ENCODE assay signal across 32 mouse cellular contexts in the genomic region with DNA sequence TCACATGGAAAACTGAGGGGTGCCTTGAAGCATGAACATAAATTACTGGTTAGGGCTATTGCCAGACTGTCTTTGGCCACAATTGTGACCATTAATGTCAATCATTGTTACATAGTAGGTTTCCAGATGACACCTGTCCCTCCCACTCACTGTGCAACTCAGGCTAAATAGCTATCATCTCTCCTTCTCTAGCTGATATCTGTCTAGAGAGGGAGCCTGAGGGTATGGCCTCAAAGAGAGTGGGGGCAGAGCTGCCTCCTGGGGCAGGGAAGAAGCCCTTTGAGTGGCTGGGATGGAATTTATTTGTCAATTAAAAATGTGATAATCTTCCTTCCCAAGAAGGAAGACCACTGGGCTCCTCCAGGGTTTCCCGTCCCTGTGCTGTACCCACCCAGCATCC. TPM values are rescaled to one million over a fixed set of nuclear protein-coding genes. Genes with fewer than 3 reads are reported as not detected.
A peak's percentile ranks its signal among the peaks of the same experiment; 100 is the strongest.
DNase-seq lines count a peak whose midpoint lies in the region; ATAC-seq and TF ChIP-seq lines count a peak whose summit lies in the region.
"Had no signal": no experiment of that assay in that cellular context is flagged by ENCODE, and none has a peak within 500 bp of the region (broad histone marks: within the 10 kb centered on the region; RNA-seq: fewer than 3 reads in every experiment).

No protein-coding gene starts in this region.

- no peak for DNase-seq in hindbrain, embryonic 10.5 days (ENCODE audit: low spot score)
- no peak for DNase-seq in hindbrain, postnatal 0 days (ENCODE audit: low spot score)
- DNase-seq in midbrain, embryonic 14.5 days: no peak
- DNase-seq in kidney, adult 9 months: no peak
- no peak for DNase-seq in heart, postnatal 14 days
- DNase-seq: adrenal gland, postnatal 25 days; cerebellum, adult 18-20 months; gastrocnemius, postnatal 10 days; heart, postnatal 10 days; kidney, adult 8-10 months; kidney, postnatal 10 days; lung, embryonic 14.5 days; lung, postnatal 14 days; retina, postnatal 1 day; right cerebral cortex, postnatal 14 days; thymus, postnatal 4 days had no signal

- no peak overlapping the region for H3K9ac ChIP-seq in hindbrain, postnatal 0 days (replicated peaks; ENCODE audit: low read length)
- H3K9ac ChIP-seq in midbrain, embryonic 12.5 days (replicated peaks): no peak overlapping the region
- H3K9ac ChIP-seq in midbrain, embryonic 14.5 days (replicated peaks; ENCODE audit: low read length): no peak overlapping the region
- no peak overlapping the region for H3K9ac ChIP-seq in forebrain, embryonic 15.5 days (replicated peaks)
- H3K9ac ChIP-seq: embryonic facial prominence, embryonic 13.5 days; heart, embryonic 13.5 days; intestine, embryonic 15.5 days; limb, embryonic 12.5 days; liver, embryonic 15.5 days; lung, embryonic 14.5 days had no signal

- 0 out of 2 replicates have a peak, but pooled peaks cover 3% of the 10 kb centered on the region for H3K27me3 ChIP-seq in hindbrain, embryonic 10.5 days (ENCODE audit: insufficient read depth, poor library complexity, severe bottlenecking)
- H3K27me3 ChIP-seq in hindbrain, postnatal 0 days (ENCODE audit: insufficient read depth, low read length): no peaks in the 10 kb centered on the region
- no peaks in the 10 kb centered on the region for H3K27me3 ChIP-seq in midbrain, embryonic 12.5 days
- H3K27me3 ChIP-seq in midbrain, embryonic 14.5 days (ENCODE audit: control insufficient read depth, insufficient read depth, low read length): no peaks in the 10 kb centered on the region
- H3K27me3 ChIP-seq in forebrain, embryonic 15.5 days: no peaks in the 10 kb centered on the region
- H3K27me3 ChIP-seq: embryonic facial prominence, embryonic 13.5 days; hindbrain, embryonic 15.5 days; intestine, embryonic 15.5 days had no signal

- no peaks in the 10 kb centered on the region for H3K36me3 ChIP-seq in hindbrain, embryonic 10.5 days
- no peaks in the 10 kb centered on the region for H3K36me3 ChIP-seq in hindbrain, postnatal 0 days (ENCODE audit: insufficient read depth, low read length)
- H3K36me3 ChIP-seq in midbrain, embryonic 12.5 days: no peaks in the 10 kb centered on the region
- no peaks in the 10 kb centered on the region for H3K36me3 ChIP-seq in midbrain, embryonic 14.5 days (ENCODE audit: control insufficient read depth, insufficient read depth, low read length)
- no peaks in the 10 kb centered on the region for H3K36me3 ChIP-seq in forebrain, embryonic 15.5 days
- H3K36me3 ChIP-seq: embryonic facial prominence, embryonic 13.5 days; heart, embryonic 13.5 days; hindbrain, embryonic 15.5 days; intestine, embryonic 15.5 days; limb, embryonic 12.5 days; liver, embryonic 15.5 days had no signal

- ATAC-seq in hindbrain, postnatal 0 days: no peak
- ATAC-seq in midbrain, embryonic 12.5 days (ENCODE audit: low FRiP score, low read depth): no peak
- no peak for ATAC-seq in midbrain, embryonic 14.5 days (ENCODE audit: low FRiP score, low TSS enrichment)
- ATAC-seq in forebrain, embryonic 15.5 days (replicated peaks): no peak
- ATAC-seq: intestine, embryonic 15.5 days had no signal

- no peaks in the 10 kb centered on the region for H3K9me3 ChIP-seq in hindbrain, embryonic 10.5 days
- no peaks in the 10 kb centered on the region for H3K9me3 ChIP-seq in hindbrain, postnatal 0 days (ENCODE audit: low read length)
- no peaks in the 10 kb centered on the region for H3K9me3 ChIP-seq in midbrain, embryonic 12.5 days
- no peaks in the 10 kb centered on the region for H3K9me3 ChIP-seq in midbrain, embryonic 14.5 days (ENCODE audit: control insufficient read depth, low read length)
- no peaks in the 10 kb centered on the region for H3K9me3 ChIP-seq in forebrain, embryonic 15.5 days
- H3K9me3 ChIP-seq: embryonic facial prominence, embryonic 13.5 days; heart, embryonic 13.5 days; hindbrain, embryonic 15.5 days; intestine, embryonic 15.5 days; limb, embryonic 12.5 days; liver, embryonic 15.5 days had no signal

- H3K4me2 ChIP-seq in hindbrain, postnatal 0 days (ENCODE audit: low read depth, low read length): no peak overlapping the region
- H3K4me2 ChIP-seq in midbrain, embryonic 12.5 days (replicated peaks): no peak overlapping the region
- no peak overlapping the region for H3K4me2 ChIP-seq in midbrain, embryonic 14.5 days (ENCODE audit: low read length)
- H3K4me2 ChIP-seq in forebrain, embryonic 15.5 days (replicated peaks): no peak overlapping the region
- H3K4me2 ChIP-seq: embryonic facial prominence, embryonic 13.5 days; heart, embryonic 13.5 days; intestine, embryonic 15.5 days; limb, embryonic 12.5 days; liver, embryonic 15.5 days; lung, embryonic 14.5 days had no signal

- H3K27ac ChIP-seq in hindbrain, embryonic 10.5 days: peak overlapping the region; percentile 72
- no peak overlapping the region for H3K27ac ChIP-seq in hindbrain, postnatal 0 days
- 0 out of 2 replicates have a peak overlapping the region, but pooled peaks have one; percentile 64 for H3K27ac ChIP-seq in midbrain, embryonic 12.5 days (replicated peaks)
- no peak overlapping the region for H3K27ac ChIP-seq in midbrain, embryonic 14.5 days (replicated peaks; ENCODE audit: low read depth, low read length)
- 0 out of 2 replicates have a peak overlapping the region, but pooled peaks have one; percentile 74 for H3K27ac ChIP-seq in forebrain, embryonic 15.5 days (replicated peaks)
- H3K27ac ChIP-seq: embryonic facial prominence, embryonic 13.5 days; heart, embryonic 13.5 days; intestine, embryonic 15.5 days; left cerebral cortex, adult 2 months; limb, embryonic 12.5 days; liver, embryonic 15.5 days had no signal

- no peak for TF ChIP-seq CTCF in hindbrain, postnatal 0 days (IDR thresholded peaks at IDR 0.05; ENCODE audit: low read depth)

- H3K4me1 ChIP-seq in hindbrain, embryonic 10.5 days (replicated peaks): peaks cover 21% of the 10 kb centered on the region
- peaks cover 13% of the 10 kb centered on the region; the same call in 1 of the 2 replicates for H3K4me1 ChIP-seq in hindbrain, postnatal 0 days (ENCODE audit: insufficient read depth, low read length)
- peaks cover 23% of the 10 kb centered on the region for H3K4me1 ChIP-seq in midbrain, embryonic 12.5 days
- peaks cover 25% of the 10 kb centered on the region; the same call in 1 of the 2 replicates for H3K4me1 ChIP-seq in midbrain, embryonic 14.5 days (ENCODE audit: control insufficient read depth, insufficient read depth, low read length)
- H3K4me1 ChIP-seq in forebrain, embryonic 15.5 days: peaks cover 27% of the 10 kb centered on the region
- H3K4me1 ChIP-seq: liver, embryonic 15.5 days had no signal

- 58% methylated on average over 1 of the region's 1 CpGs for WGBS in hindbrain, embryonic 10.5 days
- WGBS in hindbrain, postnatal 0 days: 82% methylated on average over 1 of the region's 1 CpGs
- 83% methylated on average over 1 of the region's 1 CpGs for WGBS in midbrain, embryonic 12.5 days
- WGBS in midbrain, embryonic 14.5 days: 43% methylated on average over 1 of the region's 1 CpGs
- WGBS in forebrain, embryonic 15.5 days: 80% methylated on average over 1 of the region's 1 CpGs

- intact Hi-C loops in heart, postnatal 14 days (cut with DNase I): no loop called here

- no peak overlapping the region for H3K4me3 ChIP-seq in hindbrain, embryonic 10.5 days
- no peak overlapping the region for H3K4me3 ChIP-seq in hindbrain, postnatal 0 days (ENCODE audit: low read length)
- no peak overlapping the region for H3K4me3 ChIP-seq in midbrain, embryonic 12.5 days
- no peak overlapping the region for H3K4me3 ChIP-seq in midbrain, embryonic 14.5 days (replicated peaks; ENCODE audit: low read depth, low read length)
- no peak overlapping the region for H3K4me3 ChIP-seq in forebrain, embryonic 15.5 days
- H3K4me3 ChIP-seq: embryonic facial prominence, embryonic 13.5 days; heart, embryonic 13.5 days; hindbrain, embryonic 15.5 days; intestine, embryonic 15.5 days; left cerebral cortex, adult 2 months; limb, embryonic 12.5 days; liver, embryonic 15.5 days had no signal

RNA-seq across cellular contexts. Expression of a gene that starts 35.0 kb away (rescaled TPM):
- polyA plus RNA-seq in hindbrain, embryonic 10.5 days (2016; fragmentation: Nextera tagmentation; extraction: Ambion mirVana): 0.12 and 0.30 TPM in 2 replicates
- total RNA-seq in hindbrain, postnatal 0 days (2014; rRNA removed): 2.1 and 2.5 TPM in 2 replicates
- polyA plus RNA-seq in hindbrain, postnatal 0 days (2015; fragmentation: Nextera tagmentation; extraction: Ambion mirVana): 3.2 and 4.0 TPM in 2 replicates
- 0.31 and 0.32 TPM in 2 replicates for polyA plus RNA-seq in midbrain, embryonic 12.5 days (2016; fragmentation: Nextera tagmentation; extraction: Ambion mirVana)
- 0.71 and 1.1 TPM in 2 replicates for polyA plus RNA-seq in midbrain, embryonic 14.5 days (2014; fragmentation: Nextera tagmentation; extraction: Ambion mirVana)
- 0.22 and 0.24 TPM in 2 replicates for polyA plus RNA-seq in forebrain, embryonic 15.5 days (2015; fragmentation: Nextera tagmentation; extraction: Ambion mirVana)
- total RNA-seq in heart, postnatal 14 days (2021): 1 to 10 TPM; 1.0 to 1.2 TPM
- total RNA-seq: common myeloid progenitor, adult 5-6 weeks; liver, adult 2 months had no signal
- polyA plus RNA-seq: CD4-positive, CD25-positive, alpha-beta regulatory T cell, adult 4 months; liver, adult 2 months; liver, embryonic 15.5 days had no signal

RNA-seq across cellular contexts. Expression of a gene that starts 37.9 kb away (rescaled TPM):
- not detected in 2 replicates for polyA plus RNA-seq in hindbrain, embryonic 10.5 days (2016; fragmentation: Nextera tagmentation; extraction: Ambion mirVana)
- total RNA-seq in hindbrain, postnatal 0 days (2014; rRNA removed): 4.4 TPM in 1 of 2 replicates, not detected in the other
- polyA plus RNA-seq in hindbrain, postnatal 0 days (2015; fragmentation: Nextera tagmentation; extraction: Ambion mirVana): 0.54 and 0.59 TPM in 2 replicates
- polyA plus RNA-seq in midbrain, embryonic 12.5 days (2016; fragmentation: Nextera tagmentation; extraction: Ambion mirVana): 0.17 TPM in 1 of 2 replicates, not detected in the other
- 0.42 and 0.61 TPM in 2 replicates for polyA plus RNA-seq in midbrain, embryonic 14.5 days (2014; fragmentation: Nextera tagmentation; extraction: Ambion mirVana)
- polyA plus RNA-seq in forebrain, embryonic 15.5 days (2015; fragmentation: Nextera tagmentation; extraction: Ambion mirVana): 0.11 and 0.18 TPM in 2 replicates
- total RNA-seq in heart, postnatal 14 days (2021): not detected
- total RNA-seq: adrenal gland, adult 18-20 months; adrenal gland, postnatal 25 days; common myeloid progenitor, adult 5-6 weeks; heart, adult 8-10 months; heart, postnatal 10 days; left cerebral cortex, postnatal 25 days; liver, adult 2 months had no signal
- polyA plus RNA-seq: CD4-positive, CD25-positive, alpha-beta regulatory T cell, adult 4 months; gonadal fat pad, adult 2 months had no signal

RNA-seq across cellular contexts. Expression of a gene that starts 46.0 kb away (rescaled TPM):
- 3.8 and 5.4 TPM in 2 replicates for polyA plus RNA-seq in hindbrain, embryonic 10.5 days (2016; fragmentation: Nextera tagmentation; extraction: Ambion mirVana)
- 23.1 and 25.8 TPM in 2 replicates for total RNA-seq in hindbrain, postnatal 0 days (2014; rRNA removed)
- polyA plus RNA-seq in hindbrain, postnatal 0 days (2015; fragmentation: Nextera tagmentation; extraction: Ambion mirVana): 7.5 TPM in 2 replicates
- polyA plus RNA-seq in midbrain, embryonic 12.5 days (2016; fragmentation: Nextera tagmentation; extraction: Ambion mirVana): 7.8 and 10.4 TPM in 2 replicates
- 16.6 and 17.1 TPM in 2 replicates for polyA plus RNA-seq in midbrain, embryonic 14.5 days (2014; fragmentation: Nextera tagmentation; extraction: Ambion mirVana)
- 7.4 and 7.8 TPM in 2 replicates for polyA plus RNA-seq in forebrain, embryonic 15.5 days (2015; fragmentation: Nextera tagmentation; extraction: Ambion mirVana)
- total RNA-seq in heart, postnatal 14 days (2021): 10 to 100 TPM; 37.8 to 38.0 TPM

Comparison
In these comparisons a context has a peak if more than half of its experiments do, and no peak if none do; other contexts are left out.
1. H3K27ac ChIP-seq: peak in hindbrain, embryonic 10.5 days (single experiment), midbrain, embryonic 12.5 days (single experiment) and forebrain, embryonic 15.5 days (single experiment); none in hindbrain, postnatal 0 days (single experiment) and midbrain, embryonic 14.5 days (single experiment).